In the genomic region with DNA sequence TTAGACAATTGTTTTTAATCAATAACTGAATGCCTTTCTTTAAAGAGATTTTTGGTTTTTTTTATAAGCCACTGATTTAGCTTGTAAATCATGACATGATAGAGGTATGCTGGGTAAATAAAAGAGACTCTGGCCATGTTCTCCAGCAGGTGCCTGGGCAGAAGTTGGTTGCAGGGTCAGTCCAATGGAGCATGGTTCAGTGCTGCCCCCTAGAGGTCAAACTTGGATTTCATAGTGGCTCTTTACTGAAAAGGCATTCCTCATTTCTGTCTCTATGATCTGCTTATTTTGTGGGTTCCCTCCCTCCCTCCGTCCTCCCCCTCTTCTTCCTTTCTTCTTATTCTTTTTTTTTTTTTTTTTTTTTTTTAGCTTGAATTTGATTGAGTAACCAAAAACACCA, we compare ENCODE assay signal across 8 mouse cellular contexts. TPM values are rescaled to one million over a fixed set of nuclear protein-coding genes. Genes with fewer than 3 reads are reported as not detected.
A peak's percentile ranks its signal among the peaks of the same experiment; 100 is the strongest.
DNase-seq lines count a peak whose midpoint lies in the region; ATAC-seq and TF ChIP-seq lines count a peak whose summit lies in the region.

No protein-coding gene starts in this region.

- WGBS in kidney, postnatal 0 days = 8% methylated on average over 1 of the region's 1 CpGs
- WGBS in liver, embryonic 13.5 days (ENCODE audit: insufficient replicate concordance) = 6% methylated on average over 1 of the region's 1 CpGs

- H3K4me2 ChIP-seq in kidney, postnatal 0 days (ENCODE audit: low read length) = no peak overlapping the region
- no peak overlapping the region for H3K4me2 ChIP-seq in liver, embryonic 13.5 days

- no peaks in the 10 kb centered on the region for H3K27me3 ChIP-seq in kidney, postnatal 0 days (ENCODE audit: insufficient read depth, low read length)
- H3K27me3 ChIP-seq in liver, embryonic 13.5 days = no peaks in the 10 kb centered on the region

- no peak overlapping the region for H3K4me3 ChIP-seq in ES-E14 (ENCODE audit: insufficient read depth in 1 of 2, low read depth in 1 of 2, low read length in 2 of 2, poor library complexity in 1 of 2, severe bottlenecking in 1 of 2)
- H3K4me3 ChIP-seq in kidney, postnatal 0 days (replicated peaks; ENCODE audit: low read depth, low read length) = no peak overlapping the region
- H3K4me3 ChIP-seq in liver, embryonic 13.5 days (replicated peaks) = no peak overlapping the region

- no peak overlapping the region for H3K27ac ChIP-seq in ES-E14 (ENCODE audit: insufficient read depth, low read depth, low read length, poor library complexity, severe bottlenecking)
- H3K27ac ChIP-seq in kidney, postnatal 0 days = no peak overlapping the region
- no peak overlapping the region for H3K27ac ChIP-seq in liver, embryonic 13.5 days

- DNase-seq in 416B (ENCODE audit: low read depth) (peak; percentile 82), ES-E14 (ENCODE audit: low read depth, low spot score) (peak; percentile 71)
- peak; percentile 63 for DNase-seq in cerebellum, adult 11-12 months
- DNase-seq in gastrocnemius, adult 18-20 months (ENCODE audit: low spot score) = peak; percentile 83
- DNase-seq in kidney, postnatal 0 days (ENCODE audit: low spot score) = peak; percentile 87
- DNase-seq in liver, embryonic 13.5 days = peak; percentile 55
- peak; percentile 94 for DNase-seq in retina, embryonic 14.5 days (ENCODE audit: low spot score)
- peak; percentile 78 for DNase-seq in thymus, postnatal 25 days

- peaks cover 0 to 2% of the 10 kb centered on the region in 2 experiments; a peak in 1 of 4 replicates for H3K4me1 ChIP-seq in ES-E14 (ENCODE audit: control insufficient read depth in 2 of 2, insufficient read depth in 2 of 2, low read length in 2 of 2, poor library complexity in 1 of 2)
- no peaks in the 10 kb centered on the region for H3K4me1 ChIP-seq in kidney, postnatal 0 days (replicated peaks; ENCODE audit: insufficient read depth, low read length)
- H3K4me1 ChIP-seq in liver, embryonic 13.5 days (replicated peaks) = peaks cover 25% of the 10 kb centered on the region

- peaks cover 21% of the 10 kb centered on the region for H3K36me3 ChIP-seq in ES-E14 (ENCODE audit: control insufficient read depth, insufficient read depth, low read length, poor library complexity, severe bottlenecking)
- H3K36me3 ChIP-seq in kidney, postnatal 0 days (ENCODE audit: insufficient read depth, low read length) = peaks cover 21% of the 10 kb centered on the region; the same call in 1 of the 2 replicates
- peaks cover 54% of the 10 kb centered on the region for H3K36me3 ChIP-seq in liver, embryonic 13.5 days

- 0 out of 2 replicates have a peak, but pooled peaks have one; percentile 33 for ATAC-seq in kidney, postnatal 0 days (replicated peaks; ENCODE audit: low FRiP score, low read depth)
- 0 out of 2 replicates have a peak, but pooled peaks have one; percentile 50 for ATAC-seq in liver, embryonic 13.5 days (ENCODE audit: low read depth)

- TF ChIP-seq CTCF in kidney, postnatal 0 days (IDR thresholded peaks at IDR 0.05; ENCODE audit: low read depth) = peak; percentile 97

- in situ Hi-C loops in ES-E14 (cut with MboI; ENCODE audit: low sequenced_read_pairs in 2 of 2, unreplicated experiment in 2 of 2) = loop anchor here in 1 of 2 experiments (5.0 kb wide), 1 partner anchor 64 kb away; no protein-coding TSS in a partner anchor

- H3K9ac ChIP-seq in ES-E14 (ENCODE audit: insufficient read depth, low read depth, low read length, poor library complexity, severe bottlenecking) = no peak overlapping the region
- no peak overlapping the region for H3K9ac ChIP-seq in kidney, postnatal 0 days (ENCODE audit: low read depth, low read length)
- no peak overlapping the region for H3K9ac ChIP-seq in liver, embryonic 13.5 days

- no peaks in the 10 kb centered on the region for H3K9me3 ChIP-seq in ES-E14 (ENCODE audit: control insufficient read depth, insufficient read depth, low read depth, low read length)
- H3K9me3 ChIP-seq in kidney, postnatal 0 days (replicated peaks; ENCODE audit: low read length) = no peaks in the 10 kb centered on the region
- no peaks in the 10 kb centered on the region for H3K9me3 ChIP-seq in liver, embryonic 13.5 days (replicated peaks)

TF ChIP-seq in ES-E14, 5 proteins besides CTCF, POLR2A, EP300 and RAD21:
- TF ChIP-seq ZNF384 (IDR thresholded peaks at IDR 0.05; ENCODE audit: low read depth, low read length) (no peak), ZC3H11A (IDR thresholded peaks at IDR 0.05; ENCODE audit: borderline replicate concordance, low read depth, low read length) (peak; percentile 43; the same call in 1 of the 2 replicates)

RNA-seq across cellular contexts. Expression of a gene that starts 27.6 kb away (rescaled TPM):
- total RNA-seq in ES-E14 (2012; rRNA removed) = 1.5 and 3.0 TPM in 2 replicates
- total RNA-seq in gastrocnemius, adult 18-20 months (2021) = under 1 TPM; 0.09 to 0.27 TPM
- polyA plus RNA-seq in kidney, postnatal 0 days (2015; fragmentation: Nextera tagmentation; extraction: Ambion mirVana) = 0.22 and 0.42 TPM in 2 replicates
- 0.37 and 0.44 TPM in 2 replicates for polyA plus RNA-seq in liver, embryonic 13.5 days (2015; fragmentation: Nextera tagmentation; extraction: Ambion mirVana)

RNA-seq across cellular contexts. Expression of a gene that starts 38.5 kb away (rescaled TPM):
- 26.9 and 47.0 TPM in 2 replicates for total RNA-seq in ES-E14 (2012; rRNA removed)
- 100 to 1,000 TPM; 105 to 128 TPM for total RNA-seq in gastrocnemius, adult 18-20 months (2021)
- 14.8 and 17.1 TPM in 2 replicates for polyA plus RNA-seq in kidney, postnatal 0 days (2015; fragmentation: Nextera tagmentation; extraction: Ambion mirVana)
- 5.9 and 6.3 TPM in 2 replicates for polyA plus RNA-seq in liver, embryonic 13.5 days (2015; fragmentation: Nextera tagmentation; extraction: Ambion mirVana)
